Mouse (Mus musculus) lung, postnatal 36 days (tissue): ENCODE measurements around the gene Olfr733.

Source experiments
- DNase-seq: peaks from one replicate; pipeline ENCODE4 v3.0.0; 2022; ENCODE audit warnings: mixed read lengths

The Olfr733 gene

DNA sequence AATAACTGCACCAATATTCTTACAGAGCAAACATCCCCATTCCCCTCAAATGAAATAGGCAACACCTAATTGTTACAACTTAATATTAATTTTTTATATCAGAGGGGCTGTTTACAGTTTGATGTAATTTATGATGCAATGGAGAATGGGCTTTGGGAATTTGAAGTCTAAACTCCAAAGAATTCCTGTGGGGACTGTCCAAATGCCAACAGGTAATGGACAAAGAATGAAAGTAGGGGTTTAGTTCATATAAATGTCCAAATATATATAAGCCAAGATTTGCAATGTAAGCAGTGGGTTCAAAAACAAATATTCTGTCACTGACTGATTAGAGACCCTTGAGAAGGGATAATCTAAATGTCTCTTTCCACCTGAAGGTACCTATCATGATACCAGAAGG is at the start of gene Olfr733:
Gene Olfr733, minus strand, starts transcription at position 101 of the 400 bp plus-strand sequence.
- no peak for DNase-seq

DNA sequence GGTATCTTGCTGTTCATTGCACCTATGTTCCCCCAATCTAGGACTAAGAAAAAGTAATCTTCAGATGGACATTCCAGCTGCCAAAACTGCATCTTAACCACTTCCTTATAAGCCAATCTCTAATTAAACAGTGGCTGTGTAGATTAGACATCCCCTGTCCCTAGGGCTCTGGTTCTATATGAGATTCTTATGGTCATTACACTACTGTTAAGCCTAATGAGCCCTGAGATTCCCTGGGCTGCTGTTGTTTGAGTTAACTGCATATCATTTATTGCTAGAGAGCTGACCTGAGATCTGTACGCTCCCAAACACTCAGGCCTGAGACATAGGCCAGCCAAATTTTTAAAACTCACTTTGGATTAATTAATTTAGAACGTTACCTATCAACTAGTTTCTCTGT is 47.5 kb upstream of the Olfr733 start, which contains the start of gene Olfr735:
Gene Olfr735, minus strand, starts transcription at position 77 of the 400 bp plus-strand sequence.
- no peak for DNase-seq

DNA sequence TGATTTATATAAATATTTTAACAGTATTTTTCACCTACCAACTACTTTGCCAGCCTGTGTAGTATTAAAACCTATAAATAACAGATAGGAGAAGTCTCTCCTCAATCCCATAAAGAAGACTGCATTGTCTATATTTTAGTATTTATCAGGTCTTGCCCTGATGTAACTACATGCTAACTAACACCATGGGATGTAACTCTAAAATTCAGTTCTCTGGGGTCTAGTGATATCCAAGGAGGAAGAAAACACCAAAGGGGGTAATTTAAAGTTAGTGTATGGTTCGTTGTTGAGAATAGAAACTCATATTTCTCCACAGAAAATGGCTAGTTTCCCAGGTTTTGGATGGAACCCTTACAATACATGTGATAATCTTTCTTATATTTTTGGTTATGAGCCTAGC is 25.3 kb upstream of the Olfr733 start, which contains the start of gene Olfr734:
Gene Olfr734, minus strand, starts transcription at position 101 of the 400 bp plus-strand sequence.
- no peak for DNase-seq

DNA sequence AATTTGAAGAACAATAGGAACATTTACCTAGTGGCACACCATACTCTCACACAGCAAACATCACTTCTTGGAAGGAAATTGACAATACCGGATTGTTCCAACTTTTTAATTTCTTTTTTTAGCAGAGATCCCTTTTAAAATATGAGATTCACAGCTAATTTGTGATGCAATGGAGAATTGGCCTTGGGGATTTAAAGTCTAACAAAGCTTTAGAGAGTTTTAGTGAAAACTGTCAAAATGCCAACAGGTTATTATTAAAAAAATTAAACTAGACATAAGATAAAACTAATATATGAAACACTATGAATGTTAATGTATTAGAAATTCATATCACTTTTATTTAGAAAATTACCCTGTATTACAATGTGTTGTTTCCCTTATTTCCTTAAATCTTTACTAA is 17.2 kb downstream of the Olfr733 start, which contains the start of gene Olfr732:
Gene Olfr732, minus strand, starts transcription at position 101 of the 400 bp plus-strand sequence.
- DNase-seq = no peak
